Mouse (Mus musculus) ES-E14 (cell line): ENCODE measurements around the gene Ntn1.

Experiments
- HCFC1 ChIP-seq: IDR thresholded peaks from 2 replicates; pipeline ENCODE4 v1.6.1; 2012; ENCODE audit warnings: low read length, inconsistent platforms, borderline replicate concordance; ENCODE audit not compliant: insufficient read depth
- MAFK ChIP-seq: IDR thresholded peaks from 2 replicates; pipeline ENCODE4 v1.6.1; 2014; ENCODE audit warnings: mild to moderate bottlenecking, low read depth, low read length, inconsistent platforms; ENCODE audit not compliant: insufficient read depth
- ZC3H11A ChIP-seq: IDR thresholded peaks from 2 replicates; pipeline ENCODE4 v1.6.1; 2012; ENCODE audit warnings: low read depth, mild to moderate bottlenecking, inconsistent platforms, low read length, borderline replicate concordance
- ZNF384 ChIP-seq: IDR thresholded peaks from 2 replicates; pipeline ENCODE4 v1.6.1; 2012; ENCODE audit warnings: low read depth, low read length, inconsistent platforms

- TF ChIP-seq ZNF384 (no peak), MAFK (no peak), HCFC1 (no peak), ZC3H11A (no peak)
Measured at GRCm38 (mm10) chr11:68440965-68441364, 40.3 kb upstream of the Ntn1 start.
